Mouse (Mus musculus) adrenal gland (tissue): ENCODE measurements around the gene Fyn.

Experiments used
- intact Hi-C: fragments of 180-260 bp; cut with DNase I; formaldehyde crosslinking; loops from one replicate; pipeline ENCODE4 v1.15.1; 2025

Gene Fyn

GRCm38 (mm10) chr10:39440506-39440905, 71.9 kb downstream of the Fyn start:
- intact Hi-C loops: loop anchor here (10.0 kb wide), 1 partner anchor 266 kb away; no protein-coding TSS in a partner anchor

- intact Hi-C loops: loop anchor here (10.0 kb wide), 1 partner anchor 267 kb away; no protein-coding TSS in a partner anchor
Measured at GRCm38 (mm10) chr10:39441636-39442035, 73.0 kb downstream of the Fyn start.

GRCm38 (mm10) chr10:39443122-39443521, 74.5 kb downstream of the Fyn start:
- intact Hi-C loops: loop anchor here (10.0 kb wide), 1 partner anchor 268 kb away; no protein-coding TSS in a partner anchor

- intact Hi-C loops: loop anchor here (10.0 kb wide), 1 partner anchor 269 kb away; no protein-coding TSS in a partner anchor
Measured at GRCm38 (mm10) chr10:39443947-39444346, 75.3 kb downstream of the Fyn start.

GRCm38 (mm10) chr10:39445870-39446269, 77.2 kb downstream of the Fyn start:
- intact Hi-C loops: loop anchor here (10.0 kb wide), 1 partner anchor 271 kb away; no protein-coding TSS in a partner anchor

- intact Hi-C loops: loop anchor here (10.0 kb wide), 1 partner anchor 272 kb away; no protein-coding TSS in a partner anchor
Measured at GRCm38 (mm10) chr10:39446706-39447105, 78.1 kb downstream of the Fyn start.

- intact Hi-C loops: loop anchor here (10.0 kb wide), 1 partner anchor 274 kb away; no protein-coding TSS in a partner anchor
Measured at GRCm38 (mm10) chr10:39449179-39449578, 80.5 kb downstream of the Fyn start.

GRCm38 (mm10) chr10:39450356-39450755, 81.7 kb downstream of the Fyn start:
- intact Hi-C loops: no loop called here

- intact Hi-C loops: no loop called here
Measured at GRCm38 (mm10) chr10:39451065-39451464, 82.4 kb downstream of the Fyn start.

- intact Hi-C loops: no loop called here
Measured at GRCm38 (mm10) chr10:39451918-39452624, 83.4 kb downstream of the Fyn start.

- intact Hi-C loops: no loop called here
Measured at GRCm38 (mm10) chr10:39455344-39455743, 86.7 kb downstream of the Fyn start.

- intact Hi-C loops: no loop called here
Measured at GRCm38 (mm10) chr10:39455857-39456620, 87.4 kb downstream of the Fyn start.

- intact Hi-C loops: no loop called here
Measured at GRCm38 (mm10) chr10:39456776-39457175, 88.1 kb downstream of the Fyn start.

GRCm38 (mm10) chr10:39457281-39457680, 88.6 kb downstream of the Fyn start:
- intact Hi-C loops: no loop called here

GRCm38 (mm10) chr10:39458766-39459699, 90.4 kb downstream of the Fyn start:
- intact Hi-C loops: no loop called here

- intact Hi-C loops: no loop called here
Measured at GRCm38 (mm10) chr10:39460621-39461020, 92.0 kb downstream of the Fyn start.

GRCm38 (mm10) chr10:39461909-39462308, 93.3 kb downstream of the Fyn start:
- intact Hi-C loops: no loop called here

- intact Hi-C loops: no loop called here
Measured at GRCm38 (mm10) chr10:39462711-39463110, 94.1 kb downstream of the Fyn start.

GRCm38 (mm10) chr10:39464383-39464782, 95.7 kb downstream of the Fyn start:
- intact Hi-C loops: no loop called here

GRCm38 (mm10) chr10:39467317-39467716, 98.7 kb downstream of the Fyn start:
- intact Hi-C loops: no loop called here

- intact Hi-C loops: no loop called here
Measured at GRCm38 (mm10) chr10:39467821-39468220, 99.2 kb downstream of the Fyn start.
